Mouse (Mus musculus): ENCODE measurements around the gene Tspan9.

The Tspan9 gene

DNA sequence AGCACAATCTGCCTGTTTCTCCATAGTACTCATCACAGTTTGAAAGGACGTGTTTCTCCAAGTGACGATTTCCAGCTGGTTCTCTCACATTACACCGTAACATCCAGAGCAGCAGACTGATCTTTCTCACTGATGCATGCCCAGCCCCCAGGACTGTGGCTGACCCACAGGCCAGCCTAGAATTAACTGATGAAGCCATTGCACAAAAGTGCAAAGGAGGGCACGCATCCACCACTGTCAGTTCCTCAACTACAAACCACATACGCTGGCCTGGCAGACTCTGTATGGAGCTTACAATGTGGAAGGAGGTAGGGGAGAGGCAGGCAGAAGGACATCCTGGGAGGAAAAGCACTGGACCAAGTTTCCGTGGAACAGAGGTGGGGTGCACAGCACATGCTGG, 101.6 kb downstream of the Tspan9 start:
- no peak for DNase-seq (ENCODE audit: low read depth in 2 of 2, low spot score in 2 of 2)

- DNase-seq (ENCODE audit: low read depth in 2 of 2, low spot score in 2 of 2) = no peak
Observed at GRCm38 (mm10) chr6:128039077-128039766, 104.2 kb downstream of the Tspan9 start.

- DNase-seq (ENCODE audit: low read depth in 2 of 2, low spot score in 2 of 2) = no peak
Observed at GRCm38 (mm10) chr6:128038568-128038967, 104.8 kb downstream of the Tspan9 start.

DNA sequence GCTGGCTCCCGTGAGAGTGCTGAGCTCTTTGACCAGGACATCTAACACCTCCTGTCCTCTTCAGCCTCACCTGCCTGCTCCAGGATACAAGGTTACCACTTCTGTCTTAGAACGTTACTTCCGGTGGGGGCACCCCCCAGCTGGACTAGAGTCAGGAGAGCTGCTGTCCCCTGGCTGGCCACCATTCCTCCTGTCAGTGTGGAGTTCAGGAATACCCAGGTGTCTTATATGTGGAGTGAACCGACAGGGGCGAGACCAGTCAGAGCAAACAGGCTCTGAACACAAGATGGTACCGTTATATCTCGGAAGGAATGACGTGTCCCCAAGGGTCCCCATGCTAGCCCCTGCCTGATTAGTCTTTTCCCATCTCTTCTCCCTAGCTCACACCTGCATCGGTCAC, 106.8 kb downstream of the Tspan9 start:
- DNase-seq (ENCODE audit: low read depth in 2 of 2, low spot score in 2 of 2) = no peak

DNA sequence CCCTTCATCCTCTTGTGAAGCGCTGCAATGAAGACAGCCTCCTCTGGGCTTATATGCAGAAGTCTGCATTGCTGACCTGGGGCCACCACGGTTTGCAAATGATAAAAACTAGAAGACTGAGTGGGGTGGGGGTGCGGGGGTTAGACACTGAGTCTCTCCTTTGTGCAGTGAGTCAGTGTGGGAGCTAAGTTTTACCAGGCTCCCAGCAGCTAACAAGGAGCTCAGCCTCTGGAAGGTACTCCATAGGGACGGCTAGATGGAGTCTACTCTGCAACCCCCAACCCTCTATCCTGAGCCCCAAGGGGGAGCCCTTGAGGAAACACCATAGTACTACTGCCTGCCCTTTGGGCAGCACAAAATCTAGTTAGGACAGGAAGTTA, 107.5 kb downstream of the Tspan9 start:
- peak in 1 of 2 experiments; percentile 21 for DNase-seq (ENCODE audit: low read depth in 2 of 2, low spot score in 2 of 2)

DNA sequence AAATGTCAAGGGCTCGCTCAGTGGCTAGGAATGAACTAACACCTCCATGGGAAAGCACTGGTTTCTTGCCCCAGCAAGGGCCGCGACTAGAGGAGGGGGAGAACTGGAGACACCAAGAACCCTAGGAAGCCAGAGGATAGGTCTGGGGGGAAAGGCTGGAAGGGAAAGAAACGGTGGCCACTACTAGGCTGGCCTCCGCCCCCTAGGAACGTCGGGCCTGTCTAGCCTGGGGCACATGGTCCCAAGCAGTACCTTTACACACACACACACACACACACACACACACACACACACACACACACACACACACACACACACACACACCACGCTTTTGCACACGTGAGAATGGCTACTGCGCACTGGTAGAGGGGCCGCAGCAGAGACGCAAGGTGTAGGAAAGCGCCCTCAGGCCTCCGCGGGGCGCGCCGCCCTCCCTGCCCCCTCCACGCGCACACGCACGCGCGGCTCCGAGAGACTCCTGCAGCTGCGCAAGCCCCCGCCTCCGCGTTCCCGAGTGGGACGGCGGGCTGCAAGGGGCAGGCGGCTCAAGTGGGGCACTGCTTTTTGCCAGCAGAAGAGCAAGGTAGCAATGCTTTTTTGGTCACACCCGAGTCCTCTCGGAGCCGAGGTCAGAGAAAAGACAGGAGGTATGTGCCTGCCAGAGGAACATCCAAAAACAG, 108.0 kb downstream of the Tspan9 start:
- DNase-seq (ENCODE audit: low read depth in 2 of 2, low spot score in 2 of 2) = peak in 1 of 2 experiments; percentile 40

DNA sequence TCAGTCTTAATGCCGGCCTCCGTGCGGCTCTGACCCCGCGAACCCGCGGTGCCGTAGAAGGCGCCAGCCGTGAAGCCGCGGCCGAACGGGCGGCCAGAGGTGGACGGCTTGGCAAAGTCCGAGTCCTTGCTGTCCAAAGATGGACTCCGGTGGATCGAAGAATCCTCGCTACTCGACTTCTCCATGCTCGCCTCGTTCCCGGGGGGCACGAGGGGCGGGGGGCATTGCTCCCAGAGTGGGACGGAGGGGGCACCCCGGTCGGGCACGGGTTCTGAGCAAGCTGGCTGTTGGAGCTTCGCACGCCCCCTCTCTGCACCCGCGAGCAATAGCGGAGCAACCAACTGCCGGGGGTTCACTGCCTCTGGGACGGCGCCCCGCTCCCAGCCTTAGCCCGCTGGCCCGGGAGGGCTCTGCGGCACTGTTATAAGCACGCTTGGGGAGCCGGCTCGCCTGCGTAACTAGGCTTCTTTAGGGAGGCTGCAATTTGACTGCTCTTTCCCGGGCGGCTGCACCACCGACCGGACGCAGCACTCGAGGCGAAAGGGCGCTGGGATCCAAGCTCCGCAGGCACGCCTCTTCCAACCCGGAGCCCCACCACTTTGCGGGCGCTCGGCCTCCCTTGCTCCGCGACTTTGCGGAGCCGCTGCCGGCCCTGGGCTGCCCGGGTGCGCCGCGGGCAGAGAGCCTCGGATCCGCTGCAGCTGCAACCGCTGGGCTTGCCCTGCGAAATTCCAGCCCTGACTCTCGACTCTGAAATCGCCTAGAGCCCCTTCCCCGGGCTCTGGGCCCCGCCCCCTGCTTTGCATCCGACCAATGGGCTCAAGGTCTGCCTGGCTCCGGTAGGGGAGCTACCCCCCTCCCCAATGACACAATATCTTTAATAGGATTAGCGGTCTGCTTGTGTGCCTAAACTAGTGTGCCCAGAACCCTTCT, 108.8 kb downstream of the Tspan9 start:
- peak; percentile 32 to 51 for DNase-seq (ENCODE audit: low read depth in 2 of 2, low spot score in 2 of 2)

- no peak for DNase-seq (ENCODE audit: low read depth in 2 of 2, low spot score in 2 of 2)
Observed at GRCm38 (mm10) chr6:128033868-128034250, 109.5 kb downstream of the Tspan9 start.

DNA sequence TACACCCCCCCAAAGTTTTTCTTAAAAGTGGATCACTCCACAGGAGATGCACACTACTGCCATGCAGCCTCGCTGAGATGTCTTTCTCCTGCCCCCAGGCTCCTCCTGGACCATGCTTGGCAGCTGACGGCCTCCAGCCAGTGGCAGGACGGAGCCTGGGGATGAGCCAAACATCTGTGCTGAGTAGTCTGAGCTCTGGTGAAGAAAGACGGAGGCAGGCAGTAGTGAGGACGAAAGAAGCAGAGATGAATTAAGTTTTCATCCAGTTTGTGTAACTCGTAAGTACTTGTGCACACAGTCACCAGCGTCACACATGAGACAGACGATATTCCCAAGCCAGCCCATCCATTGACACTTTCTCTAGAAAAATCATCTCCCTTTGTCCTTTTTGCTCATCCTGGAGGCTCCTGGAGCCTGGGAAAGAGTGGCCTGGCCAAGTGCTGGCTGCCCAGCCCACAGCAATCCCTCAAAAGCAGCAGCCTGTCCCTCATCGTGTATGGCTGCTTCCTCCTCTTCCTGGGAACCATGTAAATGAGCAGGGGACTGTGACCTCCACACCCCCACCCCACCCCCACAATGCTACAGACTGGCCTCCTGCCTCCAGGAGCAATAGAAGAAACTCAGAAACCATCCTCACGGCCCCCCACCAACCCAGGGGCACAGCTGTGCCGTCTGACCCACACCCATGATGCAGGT, 110.1 kb downstream of the Tspan9 start:
- DNase-seq (ENCODE audit: low read depth in 2 of 2, low spot score in 2 of 2) = no peak

- DNase-seq (ENCODE audit: low read depth in 2 of 2, low spot score in 2 of 2) = peak; percentile 64 to 79
Observed at GRCm38 (mm10) chr6:128032252-128033171, 110.9 kb downstream of the Tspan9 start.

GRCm38 (mm10) chr6:128031584-128031983, 111.8 kb downstream of the Tspan9 start:
- no peak for DNase-seq (ENCODE audit: low read depth in 2 of 2, low spot score in 2 of 2)

DNA sequence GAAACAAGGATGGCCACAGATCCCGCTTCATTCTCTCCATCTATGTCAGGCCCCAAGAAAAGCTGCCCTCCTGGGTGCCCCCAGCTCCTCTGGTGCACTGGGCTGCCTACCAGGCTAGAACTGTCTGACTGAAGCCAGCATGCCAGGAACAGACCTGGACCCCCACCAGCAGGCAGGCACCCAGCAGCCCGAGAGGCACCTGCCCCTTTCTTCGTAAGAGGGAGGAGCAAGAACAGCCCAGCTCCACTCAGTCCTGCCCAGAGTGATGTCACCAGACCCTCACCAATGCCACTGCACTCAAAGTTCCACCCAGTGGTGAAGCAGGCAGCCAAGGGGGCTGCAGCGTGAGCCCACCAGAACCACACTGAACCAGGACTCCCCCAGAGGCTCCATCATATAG, 112.3 kb downstream of the Tspan9 start:
- no peak for DNase-seq (ENCODE audit: low read depth in 2 of 2, low spot score in 2 of 2)

DNA sequence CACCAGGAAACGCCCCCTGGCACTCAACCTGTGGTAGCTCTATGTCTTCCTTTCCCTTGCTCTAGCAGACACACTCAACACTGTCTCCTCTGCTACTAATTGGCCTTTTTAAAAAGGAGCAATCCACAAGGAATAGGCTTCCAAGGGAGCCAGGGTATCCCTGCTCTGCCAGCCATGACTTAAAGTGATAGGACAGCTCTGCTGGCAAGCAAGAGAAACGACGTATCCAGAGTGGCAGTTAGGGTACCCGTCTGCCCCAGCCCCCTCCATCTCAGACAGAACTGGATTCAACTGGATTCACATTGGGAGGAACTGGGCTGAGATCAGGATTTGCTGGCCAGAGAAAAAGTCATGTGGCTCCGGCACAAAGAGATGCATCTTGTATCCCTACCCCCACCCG, 112.9 kb downstream of the Tspan9 start:
- DNase-seq (ENCODE audit: low read depth in 2 of 2, low spot score in 2 of 2) = no peak

- DNase-seq (ENCODE audit: low read depth in 2 of 2, low spot score in 2 of 2) = no peak
Observed at GRCm38 (mm10) chr6:128029517-128030348, 113.7 kb downstream of the Tspan9 start.

- DNase-seq (ENCODE audit: low read depth in 2 of 2, low spot score in 2 of 2) = peak; percentile 56 to 67
Observed at GRCm38 (mm10) chr6:128028116-128028940, 115.1 kb downstream of the Tspan9 start.

DNA sequence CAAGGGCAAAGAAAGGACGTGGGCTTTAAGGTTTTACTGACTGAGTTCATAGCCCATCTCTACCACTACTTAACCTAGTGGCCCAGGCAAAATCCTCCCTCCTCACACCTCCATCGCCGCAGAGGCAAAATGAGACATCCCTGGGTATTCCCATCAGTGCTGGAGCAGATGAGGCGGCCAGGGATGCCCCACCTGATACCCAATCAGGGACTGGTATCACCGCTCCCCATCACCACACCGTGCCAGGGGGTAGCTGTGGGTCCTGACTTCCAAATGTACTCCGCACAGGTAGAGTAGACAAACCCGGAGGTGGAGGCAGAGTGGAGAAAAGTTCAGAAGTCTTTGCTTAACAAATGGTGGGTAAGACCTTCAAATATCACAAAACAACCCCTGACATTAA, 117.4 kb downstream of the Tspan9 start:
- DNase-seq (ENCODE audit: low read depth in 2 of 2, low spot score in 2 of 2) = no peak

DNA sequence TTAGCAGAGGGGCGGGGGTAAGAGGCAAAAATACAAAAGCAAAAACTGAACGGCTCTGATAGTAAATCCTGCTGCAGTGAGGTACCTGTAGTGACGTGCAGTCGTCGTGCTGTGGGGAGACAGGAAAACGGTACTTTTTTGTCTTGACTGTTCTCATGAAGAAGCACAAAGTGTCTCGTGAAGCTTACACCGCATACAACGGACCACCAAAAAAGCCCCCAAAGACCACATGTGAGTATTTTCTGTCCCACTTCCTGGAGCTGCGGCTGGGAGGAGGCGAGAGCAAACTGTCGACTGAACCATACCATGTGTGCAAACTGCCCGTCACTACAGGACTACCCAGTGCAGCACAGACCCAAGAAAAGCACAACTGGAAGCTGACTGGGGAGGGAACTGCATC, 117.8 kb downstream of the Tspan9 start:
- DNase-seq (ENCODE audit: low read depth in 2 of 2, low spot score in 2 of 2) = peak; percentile 85 to 90

DNA sequence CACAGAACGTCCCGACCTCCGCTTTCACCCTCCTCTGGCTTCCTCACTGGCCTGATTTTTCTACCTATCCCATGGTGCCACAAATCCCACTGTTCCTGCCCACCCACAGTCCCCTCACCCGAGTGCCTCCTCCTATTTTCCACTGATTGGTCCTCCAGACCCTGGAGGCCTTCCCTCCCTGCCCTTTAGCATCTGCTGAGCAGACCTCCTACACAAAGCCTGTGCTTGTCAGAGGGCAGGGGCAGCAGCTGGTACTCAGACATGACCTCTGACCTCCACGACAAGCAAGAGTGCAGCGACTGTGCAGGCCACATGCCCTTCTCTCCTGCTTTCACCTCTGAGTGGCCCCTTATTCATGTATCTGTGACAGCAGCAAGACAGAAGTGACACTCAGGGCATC, 121.2 kb downstream of the Tspan9 start:
- no peak for DNase-seq (ENCODE audit: low read depth in 2 of 2, low spot score in 2 of 2)

DNA sequence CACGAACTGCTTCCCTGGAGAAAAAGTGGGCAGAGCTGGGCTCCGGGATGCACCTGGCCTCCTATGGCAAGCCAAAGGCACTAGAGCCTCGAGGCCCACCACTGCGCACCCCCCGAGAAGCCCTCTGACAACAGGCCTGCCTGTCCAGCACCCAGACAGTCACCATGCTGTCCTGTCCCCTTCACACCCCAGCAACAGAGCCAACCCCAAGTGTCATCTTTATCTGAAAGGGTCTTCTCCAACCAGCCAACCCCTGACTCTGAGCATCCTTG, 121.5 kb downstream of the Tspan9 start:
- DNase-seq (ENCODE audit: low read depth in 2 of 2, low spot score in 2 of 2) = no peak

Data from CD8-positive naive resting alpha-beta T cell, adult 2 months (primary cell).